Mouse (Mus musculus) embryonic fibroblast, embryonic 13.5 days (primary cell): ENCODE results near the gene 1700029H14Rik.

Source experiments
- CTCF ChIP-seq: IDR thresholded peaks from 2 replicates; pipeline ENCODE4 v1.5.1; 2011; ENCODE audit warnings: mild to moderate bottlenecking, control low read depth, low read length, moderate library complexity, borderline replicate concordance; ENCODE audit not compliant: insufficient read depth
- POLR2A ChIP-seq: IDR thresholded peaks from 2 replicates; pipeline ENCODE4 v1.6.1; 2011; ENCODE audit warnings: low read depth, mild to moderate bottlenecking, control low read depth, low read length, moderate library complexity

DNA sequence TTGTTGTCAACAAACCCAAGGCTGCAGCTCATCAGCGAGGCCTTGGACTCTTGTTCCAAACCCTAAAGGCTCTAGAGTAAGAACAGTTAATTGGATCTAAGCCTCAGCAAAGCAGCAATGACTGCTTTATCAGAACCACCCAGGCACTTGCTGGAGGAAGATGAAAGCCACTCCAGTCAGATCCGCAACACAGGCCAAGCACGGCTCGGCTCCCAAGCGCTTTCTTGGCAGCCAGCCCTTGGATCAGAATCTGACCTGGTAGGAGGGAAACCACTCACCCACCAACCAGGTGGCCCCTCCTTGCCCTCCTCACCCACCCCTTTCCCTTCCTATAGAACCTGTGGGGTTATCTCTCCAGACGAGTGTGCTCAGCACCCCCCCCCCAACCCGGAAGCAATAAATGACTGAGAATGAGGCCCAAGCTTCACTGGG is 46.2 kb downstream of the 1700029H14Rik start:
- TF ChIP-seq CTCF (no peak), POLR2A (no peak)
